Mouse (Mus musculus): ENCODE measurements at regions not wholly inside any gene's neighbourhood (a gene's known extent, or its start where the extent isn't known, plus 50 kb on each side); places are given as distances from the start of the nearest gene placed in this dataset.
"Not testable (repeated sequence)": the region's sequence is repeated elsewhere in the genome, so short reads cannot be mapped to it uniquely, and the experiment has no call there.

DNA sequence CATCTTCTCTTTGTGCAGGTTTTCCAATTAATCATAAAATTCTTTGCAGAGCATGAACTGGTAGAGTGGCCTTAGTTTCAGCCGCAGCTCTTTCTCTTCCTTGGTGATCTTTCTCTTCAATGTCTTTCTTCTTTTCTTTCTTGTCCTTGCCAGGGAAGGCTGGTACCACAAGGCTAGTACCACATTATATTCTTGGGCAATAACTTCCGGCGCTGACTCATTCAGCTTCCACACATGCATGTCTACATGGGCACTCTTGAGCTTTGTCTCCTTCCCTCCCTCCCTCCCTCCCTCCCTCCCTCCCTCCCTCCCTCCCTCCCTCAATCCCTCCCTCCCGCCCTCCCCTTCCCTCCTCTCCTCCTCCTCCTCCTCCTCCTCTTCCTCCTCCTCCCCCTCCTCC lies 98.1 kb upstream of the Pwp1 start:
- not testable (repeated sequence) for DNase-seq

DNA sequence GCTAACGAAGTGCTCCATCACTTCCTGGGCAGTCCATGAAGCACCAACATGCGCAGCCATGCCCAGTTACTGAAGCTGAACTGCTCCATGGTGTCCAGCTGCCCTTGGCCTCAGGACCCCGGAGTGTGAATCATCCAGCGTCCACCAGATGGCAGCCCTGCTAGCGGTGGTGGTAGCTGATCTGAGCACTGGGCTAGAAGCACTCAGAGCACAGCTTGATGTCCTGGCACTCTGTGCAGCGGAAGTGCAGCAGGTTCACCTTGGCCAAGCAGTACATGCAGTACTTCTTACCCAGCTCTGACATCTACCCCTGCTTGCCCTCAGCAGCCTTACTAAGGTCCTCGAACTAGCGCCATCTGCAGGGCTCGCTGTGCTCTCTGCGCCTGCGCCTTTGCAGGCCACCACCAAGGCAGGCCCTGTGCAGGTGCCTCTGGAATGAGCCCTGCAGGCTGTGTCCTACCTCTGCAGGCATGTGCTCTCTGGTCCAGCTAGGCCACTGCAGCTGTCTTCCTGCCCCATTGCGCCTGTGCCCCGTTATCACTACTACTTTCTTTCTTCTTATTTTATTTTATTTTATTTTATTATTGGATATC lies 97.4 kb upstream of the Pwp1 start:
- DNase-seq: not testable (repeated sequence)

- DNase-seq: no peak
These were observed 91.5 kb upstream of the Pwp1 start for GRCm38 (mm10) chr10:85737796-85738195.

DNA sequence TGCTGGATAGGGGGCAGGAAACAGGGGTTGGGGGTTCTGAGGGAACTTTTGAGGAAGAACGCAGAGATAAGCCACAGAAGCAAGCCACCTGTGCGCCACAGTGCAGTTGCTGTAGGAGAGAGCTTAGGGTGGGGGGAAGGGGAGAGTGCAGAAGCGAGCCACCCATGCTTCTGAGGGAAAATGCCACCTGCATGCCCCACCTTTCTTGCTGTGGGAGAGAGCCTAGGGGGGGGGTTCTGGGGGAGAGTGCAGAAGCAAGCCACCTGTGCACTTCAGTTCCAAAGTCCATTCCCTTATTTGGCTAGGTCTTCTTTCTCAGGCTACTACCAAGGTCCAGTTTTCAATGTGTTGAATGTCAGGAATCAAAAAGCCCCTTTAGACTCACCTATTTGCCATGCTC lies 90.3 kb upstream of the Pwp1 start:
- no peak for DNase-seq

DNA sequence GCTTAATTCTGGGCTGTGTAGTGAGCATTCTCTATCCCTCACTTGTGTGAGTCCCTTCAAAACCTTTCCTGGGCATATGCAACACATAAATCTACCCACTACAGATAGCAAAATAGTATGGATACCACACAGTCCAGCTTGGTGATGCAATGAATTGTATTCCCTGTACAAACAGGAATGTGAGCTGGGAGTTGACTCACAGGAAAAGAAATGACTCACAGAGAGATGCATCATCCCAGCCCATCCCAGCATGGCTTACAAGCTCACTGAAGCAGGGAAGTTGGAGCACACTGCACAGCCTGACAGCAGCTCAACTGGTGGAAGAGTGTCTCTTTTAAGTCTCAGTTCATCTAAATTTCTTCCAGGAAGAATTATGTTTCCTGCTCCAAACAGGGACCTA lies 89.7 kb upstream of the Pwp1 start:
- DNase-seq: peak; percentile 12

- DNase-seq: no peak
These were observed 87.3 kb upstream of the Pwp1 start for GRCm38 (mm10) chr10:85741972-85742371.

DNA sequence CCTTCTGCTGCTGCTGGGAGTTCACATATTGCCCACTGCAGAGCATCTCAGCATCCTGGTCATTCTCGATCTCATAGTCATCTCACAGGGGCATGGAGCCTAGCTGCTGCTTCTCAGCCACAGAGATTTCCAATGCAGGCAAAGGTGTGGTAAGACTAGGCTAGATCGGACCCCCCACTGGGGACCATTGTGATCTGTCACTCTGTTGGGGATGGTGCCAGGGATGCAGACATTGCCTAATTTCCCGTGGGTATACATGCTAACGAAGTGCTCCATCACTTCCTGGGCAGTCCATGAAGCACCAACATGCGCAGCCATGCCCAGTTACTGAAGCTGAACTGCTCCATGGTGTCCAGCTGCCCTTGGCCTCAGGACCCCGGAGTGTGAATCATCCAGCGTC lies 83.9 kb upstream of the Pwp1 start:
- DNase-seq: not testable (repeated sequence)

DNA sequence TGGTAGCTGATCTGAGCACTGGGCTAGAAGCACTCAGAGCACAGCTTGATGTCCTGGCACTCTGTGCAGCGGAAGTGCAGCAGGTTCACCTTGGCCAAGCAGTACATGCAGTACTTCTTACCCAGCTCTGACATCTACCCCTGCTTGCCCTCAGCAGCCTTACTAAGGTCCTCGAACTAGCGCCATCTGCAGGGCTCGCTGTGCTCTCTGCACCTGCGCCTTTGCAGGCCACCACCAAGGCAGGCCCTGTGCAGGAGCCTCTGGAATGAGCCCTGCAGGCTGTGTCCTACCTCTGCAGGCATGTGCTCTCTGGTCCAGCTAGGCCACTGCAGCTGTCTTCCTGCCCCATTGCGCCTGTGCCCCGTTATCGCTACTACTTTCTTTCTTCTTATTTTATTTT lies 83.5 kb upstream of the Pwp1 start:
- DNase-seq: not testable (repeated sequence)

- not testable (repeated sequence) for DNase-seq
These were observed 79.7 kb upstream of the Pwp1 start for GRCm38 (mm10) chr10:85749549-85749948.

- no peak for DNase-seq
These were observed 54.3 kb upstream of the Pwp1 start for GRCm38 (mm10) chr10:85775035-85775434.
